Mouse (Mus musculus) G1E (cell line): ENCODE measurements around the gene Lmx1a.

Source experiments
- CTCF ChIP-seq: IDR thresholded peaks from 2 replicates; pipeline ENCODE4 v1.5.1; 2012; ENCODE audit warnings: low read depth, low read length, inconsistent platforms, mixed read lengths
- GATA2 ChIP-seq: IDR thresholded peaks from 2 replicates; pipeline ENCODE4 v1.6.1; 2012; ENCODE audit warnings: low read depth, low read length, inconsistent platforms, borderline replicate concordance
- POLR2AphosphoS5 ChIP-seq: IDR thresholded peaks from 2 replicates; pipeline ENCODE4 v1.6.1; 2012; ENCODE audit warnings: low read depth, low read length, inconsistent platforms; ENCODE audit not compliant: insufficient replicate concordance

- TF ChIP-seq CTCF (no peak), POLR2AphosphoS5 (no peak), GATA2 (no peak)
Measured at GRCm38 (mm10) chr1:167672433-167672987, 16.5 kb upstream of the Lmx1a start.
